Mouse (Mus musculus): ENCODE measurements around the gene Gm572. TPM values are rescaled to one million over a fixed set of nuclear protein-coding genes. Genes with fewer than 3 reads are reported as not detected.

Gm572 gene
- total RNA-seq, 2 experiments from 2014 or later = not detected

- ATAC-seq (replicated peaks; ENCODE audit: poor library complexity) = no peak
Observed at GRCm38 (mm10) chr4:148625010-148625409, 18.1 kb upstream of the Gm572 start.

DNA sequence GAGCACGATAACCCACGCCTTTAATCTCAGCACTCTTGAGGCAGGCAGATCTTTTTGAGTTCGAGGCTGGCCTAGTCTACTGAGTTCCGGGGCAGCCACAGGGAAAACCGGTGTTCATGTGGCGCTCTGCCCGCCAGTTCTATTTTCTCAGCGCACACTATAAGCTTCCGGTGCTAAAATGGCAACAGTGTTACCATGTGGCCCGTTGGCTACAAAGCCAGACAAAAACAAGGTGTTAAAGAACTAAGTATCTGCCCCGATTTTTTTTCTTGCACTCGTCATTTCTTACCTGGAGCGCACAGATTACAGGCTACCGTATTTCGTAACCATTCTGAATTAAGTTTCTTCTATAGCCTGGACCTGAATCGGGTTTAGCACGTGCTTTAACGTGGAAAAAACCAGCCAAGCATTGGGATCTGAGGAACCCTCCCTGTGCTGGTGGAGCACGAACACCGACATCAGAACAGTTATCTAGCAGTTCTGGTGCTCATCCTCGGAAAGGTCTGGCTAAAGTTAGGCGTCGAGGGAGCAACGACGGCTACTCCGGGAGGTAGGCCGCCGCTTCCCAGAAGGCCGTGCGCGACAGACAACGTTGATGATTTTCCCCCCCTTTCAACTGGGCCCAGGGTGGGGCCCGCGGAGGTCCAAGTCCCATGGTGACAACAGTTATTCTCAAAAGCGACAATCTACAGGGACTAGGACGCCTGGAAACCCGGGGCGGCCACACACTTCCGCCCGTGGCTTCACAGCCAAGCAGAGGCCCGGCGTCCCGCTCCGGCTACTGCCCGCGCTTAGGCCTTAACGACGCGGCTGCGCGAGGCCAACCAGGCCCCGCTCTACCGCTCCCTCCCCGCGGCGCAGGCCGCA is 17.1 kb upstream of the Gm572 start:
- ATAC-seq (replicated peaks; ENCODE audit: poor library complexity) = peak; percentile 42

DNA sequence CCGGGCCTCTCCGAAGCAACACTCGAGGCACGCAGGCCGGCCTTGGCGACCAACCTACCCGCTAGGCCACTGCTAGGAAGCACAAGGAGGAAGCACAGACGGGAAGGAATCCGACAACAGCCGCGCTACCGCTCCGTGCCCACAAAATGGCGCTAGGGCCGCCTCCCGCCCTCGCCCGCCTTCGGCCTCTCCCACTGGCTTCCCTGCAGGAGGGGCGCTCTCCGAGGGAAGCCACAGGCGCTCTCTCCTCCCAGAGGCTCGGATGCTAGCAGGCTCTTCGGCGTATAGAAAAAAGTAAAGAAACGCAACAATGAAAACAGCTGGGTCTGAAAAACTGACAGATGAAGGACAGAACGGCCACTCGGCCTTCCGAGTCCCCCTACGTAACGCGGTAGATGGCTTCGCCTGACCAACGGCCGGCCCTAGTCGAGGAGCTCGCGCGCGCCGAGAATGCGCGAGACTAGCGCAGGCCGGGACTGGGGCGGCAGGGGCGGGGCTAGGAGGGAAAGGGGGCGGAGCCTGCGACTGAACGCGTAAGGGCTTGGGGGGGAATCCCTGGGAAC is 16.4 kb upstream of the Gm572 start, which contains the start of gene Tardbp:
Gene Tardbp (minus strand): TSS at position 397 of the 563 bp plus-strand sequence.
- peak; percentile 85 for ATAC-seq (replicated peaks; ENCODE audit: poor library complexity)

DNA sequence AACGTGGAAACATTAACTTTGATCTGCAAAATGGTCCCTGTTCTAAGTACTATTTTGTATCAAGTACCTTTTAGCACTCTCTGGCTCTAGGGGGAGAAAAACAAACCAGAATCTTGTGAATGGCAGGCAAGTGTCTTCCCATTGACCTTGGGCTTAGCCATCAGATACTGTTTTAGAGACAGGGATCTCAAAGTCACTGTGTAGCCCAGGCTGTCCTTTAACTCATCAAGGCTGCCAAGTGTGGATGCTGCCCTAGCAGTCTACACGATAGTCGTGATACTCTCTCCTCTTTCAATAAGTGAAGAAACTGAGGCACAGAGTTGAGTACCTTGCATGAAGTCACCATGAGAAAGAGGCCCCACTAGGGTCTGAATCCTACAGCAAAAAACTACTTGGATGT is 15.9 kb upstream of the Gm572 start:
- ATAC-seq (replicated peaks; ENCODE audit: poor library complexity) = no peak

GRCm38 (mm10) chr4:148632013-148632692 is 11.0 kb upstream of the Gm572 start:
- peak; percentile 40; the same call in 1 of the 2 replicates for ATAC-seq (replicated peaks; ENCODE audit: poor library complexity)

GRCm38 (mm10) chr4:148633395-148634061 is 9.6 kb upstream of the Gm572 start:
- ATAC-seq (replicated peaks; ENCODE audit: poor library complexity) = peak; percentile 68

GRCm38 (mm10) chr4:148635309-148635708 is 7.8 kb upstream of the Gm572 start:
- ATAC-seq (replicated peaks; ENCODE audit: poor library complexity) = no peak

- peak; percentile 40; the same call in 1 of the 2 replicates for ATAC-seq (replicated peaks; ENCODE audit: poor library complexity)
Observed at GRCm38 (mm10) chr4:148638302-148638701, 4.8 kb upstream of the Gm572 start.

DNA sequence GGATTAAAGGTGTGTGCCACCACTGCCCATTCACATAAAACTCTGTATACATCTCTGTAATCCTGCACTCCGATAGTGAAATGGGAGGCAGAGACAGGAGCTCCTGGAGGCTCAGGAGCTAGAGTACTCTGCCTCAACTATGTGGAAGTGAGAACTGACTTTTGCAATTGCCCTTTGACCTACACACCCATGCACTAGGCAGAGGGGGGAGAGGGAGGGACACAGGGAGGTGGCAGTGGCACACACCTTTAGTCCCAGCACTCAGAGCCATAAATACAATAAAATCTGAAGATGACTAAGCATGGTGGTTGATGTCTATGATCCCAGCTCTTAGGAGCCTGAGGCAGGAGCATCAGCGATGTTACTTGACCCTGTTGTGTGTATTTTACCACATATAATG is 3.7 kb upstream of the Gm572 start:
- ATAC-seq (replicated peaks; ENCODE audit: poor library complexity) = no peak

GRCm38 (mm10) chr4:148641121-148641520 is 2.0 kb upstream of the Gm572 start:
- no peak for ATAC-seq (replicated peaks; ENCODE audit: poor library complexity)

DNA sequence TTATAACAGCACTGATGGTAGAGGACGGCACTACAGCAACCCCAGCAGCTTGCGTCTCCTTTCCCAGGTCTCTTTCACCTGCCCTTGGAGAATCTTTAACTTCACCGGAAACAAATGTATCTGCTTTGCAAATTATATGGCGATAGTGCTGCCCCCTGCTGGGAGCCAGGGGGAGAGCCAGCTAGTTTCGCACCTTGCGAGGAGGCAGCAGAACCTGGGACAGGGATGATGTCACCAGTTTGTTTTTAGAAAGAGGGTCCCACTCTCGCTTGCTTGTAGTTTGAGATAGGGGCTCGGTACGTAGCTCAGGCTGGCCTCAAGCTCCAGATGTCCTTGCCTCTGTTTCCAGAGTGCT is 1.0 kb downstream of the Gm572 start:
- ATAC-seq (replicated peaks; ENCODE audit: poor library complexity) = peak; percentile 94

DNA sequence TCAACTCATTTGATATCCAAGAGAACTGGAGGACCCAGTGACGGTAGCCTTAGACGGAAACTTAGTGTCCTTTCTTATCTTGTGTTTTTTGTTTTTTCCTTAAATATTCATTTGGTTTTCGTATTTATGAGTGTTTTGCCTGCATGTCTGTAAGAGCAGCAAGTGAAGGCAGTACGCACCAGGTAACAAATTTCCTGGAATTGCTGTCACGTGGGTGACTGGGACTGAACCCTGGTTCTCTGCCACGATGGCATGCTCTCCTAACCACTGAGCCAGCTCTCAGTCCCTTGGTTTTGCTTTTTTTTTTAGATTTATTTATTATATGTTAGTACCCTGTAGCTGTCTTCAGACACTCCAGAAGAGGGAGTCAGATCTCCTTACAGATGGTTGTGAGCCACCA is 1.8 kb downstream of the Gm572 start:
- ATAC-seq (replicated peaks; ENCODE audit: poor library complexity) = no peak

- 0 out of 2 replicates have a peak, but pooled peaks have one; percentile 7 for ATAC-seq (replicated peaks; ENCODE audit: poor library complexity)
Observed at GRCm38 (mm10) chr4:148646616-148647015, 3.5 kb downstream of the Gm572 start.

- peak; percentile 42 for ATAC-seq (replicated peaks; ENCODE audit: poor library complexity)
Observed at GRCm38 (mm10) chr4:148649309-148649708, 6.2 kb downstream of the Gm572 start.

GRCm38 (mm10) chr4:148651045-148651444 is 7.9 kb downstream of the Gm572 start:
- ATAC-seq (replicated peaks; ENCODE audit: poor library complexity) = no peak

GRCm38 (mm10) chr4:148654701-148655398 is 11.7 kb downstream of the Gm572 start:
- peak; percentile 89 for ATAC-seq (replicated peaks; ENCODE audit: poor library complexity)

DNA sequence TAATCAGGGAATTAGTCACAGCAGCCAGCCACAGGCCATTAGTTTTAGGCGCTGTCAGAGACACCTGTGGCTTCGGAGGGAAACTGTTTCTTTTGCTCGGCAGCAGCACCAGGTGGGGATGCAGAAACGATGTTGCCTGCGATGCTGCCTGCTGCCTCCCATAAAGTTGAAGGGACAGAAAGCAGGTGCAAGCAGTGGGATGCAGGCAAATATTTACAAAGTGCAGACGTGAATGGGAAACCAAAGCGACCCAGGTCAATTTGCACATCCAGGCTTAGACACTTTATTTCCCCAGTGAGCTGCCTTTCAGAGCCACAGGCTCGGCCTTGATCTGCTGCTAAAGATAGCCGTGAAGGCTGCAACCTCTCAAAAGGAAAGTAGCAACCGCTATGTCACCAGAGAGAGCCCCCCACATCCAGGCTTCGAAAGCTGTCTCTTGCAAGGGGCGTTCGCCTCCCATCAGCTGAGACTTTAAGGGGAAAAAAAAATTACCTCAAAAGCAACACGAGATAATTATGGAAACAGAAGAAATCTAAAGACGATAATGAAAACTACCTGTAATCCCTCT is 13.7 kb downstream of the Gm572 start:
- ATAC-seq (replicated peaks; ENCODE audit: poor library complexity) = no peak

- ATAC-seq (replicated peaks; ENCODE audit: poor library complexity) = no peak
Observed at GRCm38 (mm10) chr4:148657776-148658175, 14.7 kb downstream of the Gm572 start.

DNA sequence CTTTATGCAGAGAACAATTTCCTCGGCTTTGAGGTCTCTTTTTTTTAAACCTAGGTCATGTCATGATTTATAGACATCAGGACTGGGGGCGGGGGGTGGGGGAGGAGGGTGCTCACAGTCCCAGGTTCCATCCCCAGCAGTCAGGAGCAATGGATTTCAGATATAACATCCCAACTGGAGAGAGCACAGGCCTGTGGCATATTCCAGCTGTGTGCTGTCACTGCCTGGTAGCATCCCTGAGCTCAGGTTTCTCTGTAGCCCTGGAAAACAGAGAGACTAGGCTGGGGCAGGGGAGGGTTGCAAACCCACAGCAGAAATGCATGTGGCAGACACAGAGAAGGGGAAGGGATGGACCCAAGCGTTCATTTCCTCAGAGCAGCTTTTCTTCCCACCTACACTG is 17.1 kb downstream of the Gm572 start:
- no peak for ATAC-seq (replicated peaks; ENCODE audit: poor library complexity)

All from megakaryocyte progenitor cell, adult 5-6 weeks (primary cell).